Mouse (Mus musculus) c-Kit-positive CD71-positive TER-119-positive erythroid progenitor cells, embryonic 14.5 days (primary cell): ENCODE data around the gene Tmigd1.
A peak's percentile ranks its signal among the peaks of the same experiment; 100 is the strongest.

Experiments
- DNase-seq: peaks from one replicate; pipeline ENCODE4 v3.0.0-alpha.2; 2013; ENCODE audit warnings: low spot score

Gene Tmigd1

GRCm38 (mm10) chr11:76901579-76902361 is at the start of gene Tmigd1:
Tmigd1 (plus strand) TSS chr11:76902159.
- no peak for DNase-seq

DNA sequence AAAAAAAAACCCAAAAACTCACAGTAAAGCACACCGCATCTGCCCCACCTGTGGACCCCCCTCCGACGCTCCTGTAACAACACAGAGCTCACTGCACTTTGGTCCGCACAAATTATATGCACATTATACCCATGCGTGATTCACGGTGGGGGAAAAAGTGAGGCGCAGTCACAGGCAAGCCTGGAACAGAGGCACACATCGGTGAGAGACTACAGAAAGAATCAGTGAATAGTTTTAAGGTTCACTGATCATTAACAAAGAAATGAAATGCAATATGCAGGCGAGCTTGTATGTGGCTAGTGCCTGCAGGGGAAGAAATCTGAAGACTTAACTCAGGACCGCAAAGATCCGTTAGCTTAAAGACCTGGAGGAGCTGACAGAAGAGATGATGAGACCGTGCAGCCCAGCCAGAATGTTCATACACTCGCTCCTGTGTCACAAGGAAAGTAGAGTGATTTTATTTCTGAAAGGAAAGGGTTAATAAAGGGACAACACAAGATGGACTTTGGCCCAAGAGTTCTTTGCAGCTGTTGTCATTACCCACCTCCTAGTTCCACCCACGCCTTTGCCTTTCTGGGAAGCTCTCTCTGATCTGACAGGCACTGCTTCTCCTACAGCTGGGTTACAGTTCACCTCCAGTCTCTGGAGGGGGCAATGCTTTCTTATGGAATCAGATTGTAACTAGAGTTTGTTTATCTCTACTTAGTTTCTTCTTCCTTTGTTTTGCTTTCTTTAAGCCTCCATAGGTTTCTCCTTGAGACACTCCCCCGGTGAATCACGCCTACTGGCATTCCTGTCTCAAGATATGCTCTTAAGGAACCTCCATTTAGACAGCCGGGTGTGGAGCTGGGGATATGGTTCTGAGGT is 47.3 kb upstream of the Tmigd1 start:
- no peak for DNase-seq

- no peak for DNase-seq
These were observed 45.4 kb upstream of the Tmigd1 start for GRCm38 (mm10) chr11:76856601-76857000.

GRCm38 (mm10) chr11:76857111-76857510 is 44.8 kb upstream of the Tmigd1 start:
- DNase-seq, result no peak

- no peak for DNase-seq
These were observed 43.2 kb upstream of the Tmigd1 start for GRCm38 (mm10) chr11:76858781-76859180.

GRCm38 (mm10) chr11:76859261-76859660 is 42.7 kb upstream of the Tmigd1 start:
- DNase-seq, result no peak

GRCm38 (mm10) chr11:76861185-76861584 is 40.8 kb upstream of the Tmigd1 start:
- DNase-seq, result no peak

DNA sequence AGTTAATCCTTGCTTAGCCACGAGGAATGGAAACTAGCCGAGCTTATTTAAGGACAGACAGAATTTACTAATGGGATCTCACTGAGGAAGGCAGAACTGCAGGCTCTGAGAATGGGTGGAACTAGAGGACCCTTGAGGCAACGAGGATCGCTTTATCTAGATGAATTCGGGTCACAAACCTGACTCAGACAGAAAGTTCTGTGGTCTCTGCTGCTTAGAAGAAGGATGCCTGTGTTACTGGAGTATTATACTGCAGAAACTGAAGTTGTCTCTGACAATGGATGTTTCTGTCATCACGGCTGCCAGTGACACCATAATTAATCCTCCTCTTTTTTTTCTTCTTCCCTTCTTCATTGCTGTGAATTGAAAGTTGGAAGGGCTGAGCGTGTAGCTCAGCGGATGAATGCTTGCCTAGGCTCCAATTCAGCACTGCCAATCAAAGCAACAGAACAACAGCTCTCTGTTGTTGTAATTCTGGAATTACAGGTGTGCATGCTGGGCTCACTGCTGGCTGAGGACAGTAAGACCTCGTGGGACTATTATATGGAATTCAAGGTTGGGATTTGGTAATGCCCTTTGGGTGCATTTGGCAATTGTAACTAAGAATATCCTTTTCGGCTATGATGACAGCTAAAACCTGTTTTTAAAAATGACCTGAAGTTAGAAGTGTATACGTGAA is 29.3 kb upstream of the Tmigd1 start:
- no peak for DNase-seq

DNA sequence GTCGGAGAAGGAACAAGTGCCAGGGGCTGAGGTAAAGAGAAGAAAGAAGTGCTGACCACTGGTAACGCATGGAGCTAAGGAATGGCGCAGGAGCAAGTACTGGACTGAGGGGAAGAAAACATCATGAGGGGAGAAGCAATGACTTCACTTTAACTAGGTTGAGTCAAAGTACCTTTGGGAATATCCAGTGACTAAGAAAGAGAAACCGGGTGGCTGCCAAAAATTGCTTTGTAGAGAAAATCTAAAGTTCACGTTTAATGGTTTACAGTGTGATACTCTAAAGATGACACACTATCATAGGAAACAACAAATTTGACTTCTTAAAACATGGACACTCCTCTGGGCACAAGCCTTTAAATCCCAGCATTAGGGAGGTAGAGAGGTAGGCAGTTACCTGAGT is 28.1 kb upstream of the Tmigd1 start:
- no peak for DNase-seq

- DNase-seq, result no peak
These were observed 27.2 kb upstream of the Tmigd1 start for GRCm38 (mm10) chr11:76874766-76875165.

DNA sequence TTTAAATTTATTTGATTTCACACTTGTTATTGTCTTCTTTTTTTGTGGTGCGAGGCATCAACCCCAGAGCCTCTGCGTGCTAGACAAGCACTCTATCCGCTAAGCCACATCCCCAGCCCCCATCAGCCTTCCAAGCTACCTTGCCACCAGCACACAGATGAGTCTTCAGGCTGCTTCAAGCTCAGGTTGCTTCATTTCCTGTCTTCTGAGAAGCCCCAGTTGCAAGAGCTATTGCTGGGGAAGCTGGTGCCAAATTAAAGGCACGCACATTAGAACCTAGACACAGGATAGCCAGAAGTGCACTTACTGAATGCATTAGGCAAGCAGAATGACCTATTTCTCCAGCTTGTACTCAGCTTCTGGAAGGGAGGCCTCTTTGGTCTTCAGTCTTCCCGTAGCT is 22.1 kb upstream of the Tmigd1 start:
- DNase-seq, result no peak

GRCm38 (mm10) chr11:76884451-76884850 is 17.5 kb upstream of the Tmigd1 start:
- DNase-seq, result no peak

DNA sequence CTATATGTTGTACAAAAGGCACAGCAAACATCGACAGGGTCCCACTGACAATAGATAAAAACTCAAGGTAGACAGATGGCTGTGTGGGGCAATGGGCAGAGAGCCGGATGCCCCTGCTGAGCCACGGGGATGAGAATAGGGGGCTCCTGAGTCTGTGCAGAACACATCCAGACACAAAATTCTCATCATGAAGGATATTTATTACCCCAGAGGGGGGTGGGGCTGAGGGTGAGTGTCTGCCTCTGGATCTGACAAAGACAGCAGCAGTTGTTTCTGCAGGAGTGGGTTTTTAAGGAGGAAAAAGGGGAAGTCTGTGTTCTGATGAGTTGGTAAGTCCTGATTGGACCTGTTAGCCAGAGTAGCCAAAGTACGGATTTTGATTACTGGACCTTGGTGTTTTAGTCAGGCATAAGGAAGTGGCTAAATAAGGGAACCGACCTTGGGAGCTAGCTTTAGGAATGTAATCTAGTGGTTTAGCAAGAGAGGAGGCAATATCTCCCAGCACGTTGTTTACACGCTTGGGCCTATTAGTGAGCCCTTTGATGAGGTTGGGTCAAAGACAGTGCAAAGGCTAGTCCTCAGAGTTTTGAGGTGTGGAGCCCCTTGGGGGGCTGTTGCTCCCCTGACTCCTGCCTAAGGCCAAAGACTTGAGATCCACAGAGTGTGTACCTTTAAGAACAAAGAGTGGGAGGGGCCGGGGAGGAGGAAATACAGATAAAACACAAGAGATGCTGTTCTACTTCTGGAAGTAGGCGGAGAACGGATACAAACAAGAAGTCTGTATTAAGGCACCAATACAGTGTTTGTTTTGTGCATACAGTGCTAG is 12.4 kb upstream of the Tmigd1 start:
- DNase-seq, result peak; percentile 7

GRCm38 (mm10) chr11:76891171-76891570 is 10.8 kb upstream of the Tmigd1 start:
- DNase-seq, result no peak

GRCm38 (mm10) chr11:76891738-76892349 is 10.1 kb upstream of the Tmigd1 start:
- no peak for DNase-seq

GRCm38 (mm10) chr11:76892972-76893371 is 9.0 kb upstream of the Tmigd1 start:
- DNase-seq, result no peak

- DNase-seq, result no peak
These were observed 8.4 kb upstream of the Tmigd1 start for GRCm38 (mm10) chr11:76893570-76893969.

DNA sequence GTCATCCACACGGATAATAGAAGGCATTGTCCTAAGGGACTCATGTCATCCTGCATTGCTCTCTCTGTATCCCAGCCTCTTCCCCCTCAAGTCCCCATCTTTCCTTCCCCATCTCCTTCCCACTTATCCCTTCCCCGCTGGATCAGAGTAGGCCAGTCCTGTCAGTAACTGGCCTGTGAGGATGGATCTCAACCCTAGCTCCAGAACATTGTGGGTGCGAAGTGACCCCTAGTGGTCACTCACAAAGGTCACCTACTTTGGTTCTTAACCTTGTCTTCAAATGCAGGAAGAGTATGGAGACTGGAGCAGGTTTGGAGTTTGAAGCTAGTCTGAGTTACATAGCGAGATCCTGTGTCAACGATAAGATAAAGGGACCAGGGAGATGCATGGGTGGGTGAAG is 7.7 kb upstream of the Tmigd1 start:
- peak; percentile 50 for DNase-seq

GRCm38 (mm10) chr11:76896360-76896759 is 5.6 kb upstream of the Tmigd1 start:
- no peak for DNase-seq

GRCm38 (mm10) chr11:76897126-76897525 is 4.8 kb upstream of the Tmigd1 start:
- DNase-seq, result no peak

DNA sequence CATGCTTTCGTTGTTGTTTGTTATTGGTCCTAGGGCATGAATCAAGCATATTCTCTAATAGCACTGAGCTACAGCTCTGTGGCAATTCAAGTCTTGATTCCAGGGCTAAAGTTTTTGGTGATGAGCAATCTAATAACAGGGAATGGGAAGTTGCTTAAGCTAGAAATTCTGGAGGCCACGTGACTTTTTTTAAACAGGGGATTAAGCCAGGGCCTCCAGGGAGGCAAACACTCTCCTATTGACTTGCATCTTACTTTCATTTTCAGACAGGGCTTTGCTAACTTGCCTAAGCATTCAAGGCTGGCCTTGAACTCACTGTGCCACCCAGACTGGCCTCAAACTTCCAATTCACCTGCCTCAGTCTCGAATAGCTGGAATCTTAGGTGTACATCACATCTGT is 4.1 kb upstream of the Tmigd1 start:
- DNase-seq, result no peak
